Mouse (Mus musculus): ENCODE data around the gene Zfp958. TPM values are rescaled to one million over a fixed set of nuclear protein-coding genes. Genes with fewer than 3 reads are reported as not detected.
A peak's percentile ranks its signal among the peaks of the same experiment; 100 is the strongest.

Gene Zfp958
- polyA plus RNA-seq, 1 experiment from 2014 or later, result 6.0 TPM

DNA sequence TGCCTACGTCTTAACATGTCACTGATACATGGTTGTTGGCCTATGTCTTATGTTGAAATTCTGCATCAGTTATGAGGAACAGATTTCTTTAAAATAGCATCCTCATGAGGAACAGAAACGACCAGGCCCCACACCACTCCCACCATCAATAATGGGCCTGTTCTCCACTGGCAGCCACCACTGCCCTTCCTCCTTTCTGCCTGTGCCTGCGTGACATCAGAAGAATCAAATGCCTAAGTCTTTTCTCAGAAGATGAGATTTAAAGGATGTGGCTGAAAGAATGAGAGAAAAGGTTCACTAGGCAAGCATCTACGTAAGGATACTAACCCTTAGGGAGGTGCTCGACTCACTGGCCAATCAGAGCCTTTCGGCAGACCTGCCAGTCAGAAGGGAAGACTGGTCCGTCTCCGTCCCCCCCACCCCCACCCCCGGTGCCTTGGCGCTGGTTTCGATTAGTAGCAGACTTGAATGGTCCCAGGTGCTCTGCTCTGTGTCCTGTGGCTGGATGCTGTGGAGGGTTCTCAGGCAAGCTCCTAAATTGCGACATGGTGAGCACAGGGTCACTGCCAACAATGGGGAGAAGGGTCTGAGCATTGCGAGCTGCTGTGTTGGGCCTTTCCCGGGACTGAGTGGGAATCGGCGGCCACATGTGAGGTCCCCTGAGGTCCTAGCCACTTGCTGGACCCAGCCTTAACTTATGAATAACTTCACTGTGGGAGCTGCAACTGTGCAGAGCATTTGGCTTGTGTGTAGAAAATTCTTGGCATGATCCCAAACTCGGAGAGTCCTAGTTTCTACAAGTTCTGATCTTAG lies 62.4 kb downstream of the Zfp958 start:
- Histone ChIP-seq H3K36me3 (no peaks in the 10 kb centered on the region; the same call in 1 of the 2 replicates), H3K4me2 (no peak overlapping the region), H3K27ac (no peak overlapping the region), H3K4me1 (peaks cover 17% of the 10 kb centered on the region), H3K4me3 (no peak overlapping the region), H3K27me3 (replicated peaks) (no peaks in the 10 kb centered on the region), H3K9me3 (replicated peaks) (peaks cover 8% of the 10 kb centered on the region), H3K9ac (no peak overlapping the region)
- WGBS (ENCODE audit: insufficient replicate concordance), result 67% methylated on average over 17 of the region's 17 CpGs
- ATAC-seq, result no peak

DNA sequence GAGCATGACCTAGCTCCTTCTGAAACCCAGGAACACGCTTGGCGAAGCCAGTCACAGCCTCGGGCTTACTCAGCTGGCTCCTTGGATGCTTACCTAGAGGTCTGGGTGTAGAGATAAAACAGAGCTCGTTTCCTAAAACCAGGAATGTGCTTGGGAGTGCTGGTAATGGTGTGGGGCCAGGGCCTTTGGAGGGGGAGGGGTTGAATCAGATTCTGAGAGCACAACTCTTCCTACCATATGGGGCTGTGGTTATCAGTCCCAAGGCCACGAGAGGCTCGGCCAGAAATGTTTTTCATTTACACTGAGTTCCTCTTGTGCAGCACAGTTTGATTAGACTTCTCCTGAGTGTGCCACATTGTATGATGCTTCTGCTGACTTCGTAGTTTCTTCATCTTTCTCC lies 63.6 kb downstream of the Zfp958 start:
- WGBS (ENCODE audit: insufficient replicate concordance), result 61% methylated on average over 7 of the region's 7 CpGs
- no peak overlapping the region for H3K27ac ChIP-seq

DNA sequence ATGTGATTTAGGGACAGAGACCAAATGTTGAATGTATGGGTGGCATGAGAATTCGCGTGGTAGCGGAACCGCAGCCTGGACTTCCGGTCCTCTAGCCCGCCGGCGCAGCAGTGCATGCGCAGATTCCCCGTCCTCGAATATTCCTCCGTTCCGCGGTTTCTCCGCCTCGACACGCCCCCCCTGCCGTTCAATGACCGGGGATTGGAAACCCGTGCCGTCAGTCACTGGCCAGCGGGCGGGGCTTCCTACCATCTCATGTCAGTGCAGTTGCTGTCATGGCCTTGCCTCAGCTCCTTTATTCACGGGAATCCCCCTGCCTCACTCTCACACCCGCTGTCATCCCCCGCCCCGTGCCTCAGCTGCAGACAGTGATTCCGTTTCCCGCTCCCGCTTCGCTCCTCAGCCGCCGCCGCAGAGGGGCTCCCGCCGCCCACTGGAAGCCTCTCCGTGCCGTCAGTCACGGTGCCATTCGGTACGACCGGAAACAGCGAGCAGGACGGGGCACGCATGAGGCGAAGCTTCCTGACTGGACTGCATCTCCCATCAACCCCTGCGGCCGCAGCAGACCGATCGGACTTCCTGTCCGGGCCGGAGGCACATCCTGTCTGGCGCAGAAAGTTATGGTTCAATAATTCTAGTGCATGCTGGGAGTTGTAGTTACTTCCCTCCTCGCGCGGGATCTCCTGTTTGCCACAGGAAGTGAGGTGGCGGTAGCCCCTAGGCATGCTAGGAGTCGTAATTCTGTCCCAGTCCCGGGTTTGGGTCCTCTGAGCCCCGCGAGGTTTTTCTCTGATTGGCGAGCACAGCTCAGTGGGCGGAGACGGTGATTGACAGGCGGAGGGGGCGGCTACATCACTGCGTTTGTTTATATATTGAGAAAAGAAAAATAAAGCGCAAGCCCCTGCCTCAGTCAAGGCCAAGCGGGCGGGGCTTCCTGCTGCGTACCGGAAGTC lies 64.6 kb downstream of the Zfp958 start:
- Histone ChIP-seq H3K27me3 (replicated peaks) (no peaks in the 10 kb centered on the region), H3K4me2 (peak overlapping the region; percentile 92), H3K27ac (peak overlapping the region; percentile 95), H3K9me3 (replicated peaks) (peaks cover 8% of the 10 kb centered on the region), H3K9ac (peak overlapping the region; percentile 72), H3K4me3 (peak overlapping the region; percentile 69), H3K36me3 (no peaks in the 10 kb centered on the region; the same call in 1 of the 2 replicates), H3K4me1 (peaks cover 17% of the 10 kb centered on the region)
- ATAC-seq, result peak; percentile 94
- WGBS (ENCODE audit: insufficient replicate concordance), result under 1% methylated on average over 72 of the region's 72 CpGs

More for the DNA sequence above, 63.6 kb downstream of the Zfp958 start:
- Histone ChIP-seq H3K4me2 (peak overlapping the region; percentile 92), H3K9me3 (replicated peaks) (peaks cover 8% of the 10 kb centered on the region), H3K4me1 (peaks cover 17% of the 10 kb centered on the region), H3K36me3 (no peaks in the 10 kb centered on the region; the same call in 1 of the 2 replicates), H3K4me3 (peak overlapping the region; percentile 69), H3K27me3 (replicated peaks) (no peaks in the 10 kb centered on the region), H3K9ac (no peak overlapping the region)
- no peak for ATAC-seq

DNA sequence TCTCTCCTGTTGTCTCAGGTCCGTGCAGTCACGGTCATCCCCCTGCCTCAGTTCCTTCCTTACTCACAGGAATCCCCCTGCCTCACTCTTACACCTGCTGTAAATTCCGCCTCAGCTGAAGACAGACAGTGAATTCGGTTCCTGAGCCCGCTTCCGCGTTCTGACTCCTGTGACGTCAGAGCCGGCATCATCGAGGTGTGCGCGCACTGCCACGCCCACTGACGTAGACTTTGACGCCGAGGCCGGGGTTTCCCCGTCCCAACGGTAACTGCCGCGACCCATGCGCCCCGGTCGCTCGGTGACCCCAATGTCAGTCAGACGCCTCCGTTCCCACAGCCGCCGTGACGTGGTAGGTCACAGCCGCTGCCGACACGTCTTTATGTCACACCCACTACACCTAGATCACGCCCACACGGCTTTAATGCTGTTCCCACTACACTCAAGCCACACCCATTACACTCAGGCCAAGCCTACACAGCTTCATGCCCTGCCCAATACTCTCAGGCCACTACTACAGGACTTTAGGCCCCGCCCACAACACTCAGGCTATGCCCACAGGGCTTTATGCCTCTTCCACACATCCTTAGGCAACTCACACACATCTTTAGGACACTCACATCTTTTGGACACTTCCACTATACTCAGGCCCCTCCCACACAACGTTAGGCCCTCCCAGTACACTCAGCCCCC lies 65.4 kb downstream of the Zfp958 start:
- peak; percentile 59 for ATAC-seq
- Histone ChIP-seq H3K4me3 (peak overlapping the region; percentile 69), H3K9me3 (replicated peaks) (peaks cover 8% of the 10 kb centered on the region), H3K9ac (peak overlapping the region; percentile 56), H3K36me3 (no peaks in the 10 kb centered on the region; the same call in 1 of the 2 replicates), H3K27me3 (replicated peaks) (no peaks in the 10 kb centered on the region), H3K27ac (peak overlapping the region; percentile 95), H3K4me1 (peaks cover 17% of the 10 kb centered on the region), H3K4me2 (peak overlapping the region; percentile 92)
- WGBS (ENCODE audit: insufficient replicate concordance), result under 1% methylated on average over 37 of the region's 37 CpGs

DNA sequence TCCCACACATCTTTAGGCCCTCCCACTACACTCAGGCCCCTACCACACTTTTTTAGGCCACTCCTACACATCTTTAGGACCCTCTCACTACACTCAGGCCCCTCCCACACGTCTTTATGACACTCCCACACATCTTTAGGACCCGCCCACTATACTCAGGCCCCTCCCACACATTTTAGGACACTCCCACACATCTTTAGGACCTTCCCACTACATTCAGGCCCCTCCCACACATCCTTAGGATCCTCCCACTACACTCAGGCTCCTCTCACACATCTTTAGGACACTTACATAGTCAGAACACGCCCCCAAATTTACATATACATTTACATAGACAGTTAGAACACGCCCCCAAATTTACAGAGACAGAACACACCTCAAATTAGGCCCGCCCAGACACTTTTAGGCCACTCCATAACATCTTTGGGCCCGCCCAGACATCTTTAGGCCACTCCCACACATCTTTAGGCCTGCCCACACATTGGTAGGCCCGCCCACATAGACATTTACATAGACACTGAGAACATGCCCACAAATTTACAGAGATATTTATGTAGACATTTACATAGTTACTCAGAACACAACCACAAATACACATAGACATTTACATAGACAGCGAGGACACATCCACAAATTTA lies 66.1 kb downstream of the Zfp958 start:
- H3K36me3 ChIP-seq, result no peaks in the 10 kb centered on the region; the same call in 1 of the 2 replicates
- H3K9ac ChIP-seq, result no peak overlapping the region
- H3K9me3 ChIP-seq (replicated peaks), result peaks cover 8% of the 10 kb centered on the region
- H3K27me3 ChIP-seq (replicated peaks), result no peaks in the 10 kb centered on the region
- H3K4me1 ChIP-seq, result peaks cover 17% of the 10 kb centered on the region
- WGBS (ENCODE audit: insufficient replicate concordance), result 72% methylated on average over 8 of the region's 8 CpGs
- peak overlapping the region; percentile 95; the same call in 1 of the 2 replicates for H3K27ac ChIP-seq
- H3K4me2 ChIP-seq, result peak overlapping the region; percentile 92
- ATAC-seq, result no peak
- peak overlapping the region; percentile 69 for H3K4me3 ChIP-seq

DNA sequence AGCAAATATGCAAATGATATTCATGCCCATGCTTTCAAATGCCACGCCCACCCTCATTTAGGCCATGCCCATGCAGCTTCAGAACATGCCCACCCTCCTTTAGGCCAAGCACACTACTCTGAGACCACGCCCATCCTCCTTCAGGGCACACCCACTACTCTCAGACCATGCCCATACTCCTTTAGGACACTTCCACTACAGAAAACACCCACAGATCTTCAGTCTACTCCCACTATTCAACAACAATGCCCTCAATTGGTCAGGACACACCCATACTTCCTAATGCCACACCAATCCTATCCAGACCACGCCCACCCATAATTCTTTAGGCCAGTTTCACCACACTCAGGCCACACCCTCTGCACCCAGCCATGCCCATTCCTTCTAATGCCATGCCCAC lies 66.8 kb downstream of the Zfp958 start:
- ATAC-seq, result no peak
- peaks cover 8% of the 10 kb centered on the region for H3K9me3 ChIP-seq (replicated peaks)
- H3K4me3 ChIP-seq, result no peak overlapping the region
- H3K4me1 ChIP-seq, result peaks cover 17% of the 10 kb centered on the region
- H3K27ac ChIP-seq, result no peak overlapping the region
- no peaks in the 10 kb centered on the region; the same call in 1 of the 2 replicates for H3K36me3 ChIP-seq
- no peaks in the 10 kb centered on the region for H3K27me3 ChIP-seq (replicated peaks)
- no peak overlapping the region for H3K9ac ChIP-seq
- 76% methylated on average over 3 of the region's 3 CpGs for WGBS (ENCODE audit: insufficient replicate concordance)
- H3K4me2 ChIP-seq, result no peak overlapping the region

Other genes with a start within 250 kb of the Zfp958 start
- 4.2 and 4.3 TPM in 2 replicates for gene Cers4, start 120.1 kb upstream of the Zfp958 start, polyA plus RNA-seq (2016; fragmentation: Nextera tagmentation; extraction: Ambion mirVana)
- 53.5 and 55.5 TPM in 2 replicates for gene Shcbp1, start 166.4 kb downstream of the Zfp958 start, polyA plus RNA-seq (2016; fragmentation: Nextera tagmentation; extraction: Ambion mirVana)

Data from liver, embryonic 12.5 days (tissue).